9 mouse cellular contexts compared by ENCODE assay signal in the genomic region with DNA sequence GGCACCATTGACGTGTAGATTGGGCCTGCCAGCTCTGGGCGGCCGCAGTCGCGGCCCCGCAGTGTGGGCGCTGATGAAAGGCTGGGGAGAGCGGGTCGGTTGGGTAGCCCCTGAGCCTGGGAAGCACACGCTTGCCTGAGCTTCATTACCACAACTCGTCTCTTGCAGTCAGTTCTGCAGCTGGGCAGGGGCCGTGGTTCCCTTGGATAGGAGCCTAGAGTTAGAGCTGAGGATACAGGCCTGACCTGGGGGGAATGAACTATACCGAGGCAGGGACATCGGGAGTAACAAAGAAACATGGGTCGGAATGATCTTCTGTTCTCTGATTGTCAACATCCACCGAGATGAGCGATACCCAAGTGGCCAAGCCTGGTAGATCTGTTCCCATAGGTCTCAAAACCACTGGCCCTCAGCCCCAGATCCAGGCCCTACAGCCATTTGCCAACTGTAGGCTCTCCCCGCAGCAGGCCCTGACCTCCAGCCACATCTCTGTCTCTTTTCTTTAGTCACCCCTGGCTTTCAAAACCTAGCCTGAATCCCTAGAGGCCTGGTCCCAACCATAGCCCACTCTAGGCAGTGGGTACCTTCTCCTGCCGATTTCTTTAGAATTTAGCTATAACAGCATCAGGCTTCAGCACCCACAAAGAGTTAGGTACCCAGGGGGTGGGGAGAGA. TPM values are rescaled to one million over a fixed set of nuclear protein-coding genes. Genes with fewer than 3 reads are reported as not detected.
A peak's percentile ranks its signal among the peaks of the same experiment; 100 is the strongest.
DNase-seq lines count a peak whose midpoint lies in the region; ATAC-seq lines count a peak whose summit lies in the region.
"Had no signal": no experiment of that assay in that cellular context is flagged by ENCODE, and none has a peak within 500 bp of the region (broad histone marks: within the 10 kb centered on the region; RNA-seq: fewer than 3 reads in every experiment).

No protein-coding gene starts in this region.

- WGBS in hindbrain, embryonic 11.5 days, result 2% methylated on average over 19 of the region's 19 CpGs
- whole genome bisulfite sequencing in hindbrain, embryonic 12.5 days, result 3% methylated on average over 19 of the region's 19 CpGs
- WGBS in embryonic facial prominence, embryonic 12.5 days, result 8% methylated on average over 19 of the region's 19 CpGs
- 14% methylated on average over 19 of the region's 19 CpGs for WGBS in liver, embryonic 12.5 days (ENCODE audit: insufficient replicate concordance)

- ATAC-seq in hindbrain, embryonic 11.5 days (ENCODE audit: low FRiP score), result no peak
- no peak for ATAC-seq in hindbrain, embryonic 12.5 days (ENCODE audit: low FRiP score)
- ATAC-seq in embryonic facial prominence, embryonic 12.5 days (ENCODE audit: insufficient number of reproducible peaks, insufficient read depth, low FRiP score, low TSS enrichment), result no peak
- no peak for ATAC-seq in liver, embryonic 12.5 days
- ATAC-seq: inflammation-experienced regulatory T-cells, adult 6 months had no signal

- H3K27me3 ChIP-seq in hindbrain, embryonic 11.5 days (ENCODE audit: control insufficient read depth, insufficient read depth, low read length), result peaks cover 92% of the 10 kb centered on the region
- H3K27me3 ChIP-seq in hindbrain, embryonic 12.5 days, result peaks cover 94% of the 10 kb centered on the region
- H3K27me3 ChIP-seq in embryonic facial prominence, embryonic 12.5 days, result peaks cover 85% of the 10 kb centered on the region
- peaks cover 100% of the 10 kb centered on the region for H3K27me3 ChIP-seq in liver, embryonic 12.5 days (replicated peaks)

- H3K9ac ChIP-seq in hindbrain, embryonic 11.5 days (ENCODE audit: low read depth, low read length), result no peak overlapping the region
- no peak overlapping the region; the same call in 1 of the 2 replicates for H3K9ac ChIP-seq in hindbrain, embryonic 12.5 days
- no peak overlapping the region for H3K9ac ChIP-seq in embryonic facial prominence, embryonic 12.5 days
- no peak overlapping the region for H3K9ac ChIP-seq in liver, embryonic 12.5 days

- H3K4me3 ChIP-seq in hindbrain, embryonic 11.5 days (ENCODE audit: low read depth, low read length), result no peak overlapping the region
- no peak overlapping the region for H3K4me3 ChIP-seq in hindbrain, embryonic 12.5 days
- H3K4me3 ChIP-seq in embryonic facial prominence, embryonic 12.5 days, result peak overlapping the region; percentile 9; the same call in 1 of the 2 replicates
- peak overlapping the region; percentile 28; the same call in 1 of the 2 replicates for H3K4me3 ChIP-seq in liver, embryonic 12.5 days

- intact Hi-C loops in left cerebral cortex, postnatal 14 days (cut with DNase I), result no loop called here

- peak; percentile 59 for DNase-seq in hindbrain, embryonic 11.5 days (ENCODE audit: low spot score)
- peak; percentile 54 for DNase-seq in ZHBTc4 (ENCODE audit: low read depth, low spot score)
- no peak for DNase-seq in layer of hippocampus, postnatal 36 days
- DNase-seq in cerebellum, adult 8-10 months, result no peak
- no peak for DNase-seq in left cerebral cortex, postnatal 14 days (ENCODE audit: low spot score in 2 of 2)

- no peaks in the 10 kb centered on the region for H3K36me3 ChIP-seq in hindbrain, embryonic 11.5 days (ENCODE audit: control insufficient read depth, insufficient read depth, low read length)
- no peaks in the 10 kb centered on the region for H3K36me3 ChIP-seq in hindbrain, embryonic 12.5 days
- no peaks in the 10 kb centered on the region for H3K36me3 ChIP-seq in embryonic facial prominence, embryonic 12.5 days
- no peaks in the 10 kb centered on the region for H3K36me3 ChIP-seq in liver, embryonic 12.5 days

- 0 out of 2 replicates have a peak overlapping the region, but pooled peaks have one; percentile 3 for H3K4me2 ChIP-seq in hindbrain, embryonic 11.5 days (replicated peaks; ENCODE audit: low read depth, low read length)
- no peak overlapping the region; the same call in 1 of the 2 replicates for H3K4me2 ChIP-seq in hindbrain, embryonic 12.5 days (replicated peaks)
- H3K4me2 ChIP-seq in embryonic facial prominence, embryonic 12.5 days (replicated peaks), result peak overlapping the region; percentile 33
- H3K4me2 ChIP-seq in liver, embryonic 12.5 days, result peak overlapping the region; percentile 23; the same call in 1 of the 2 replicates

- no peaks in the 10 kb centered on the region; the same call in 1 of the 2 replicates for H3K4me1 ChIP-seq in hindbrain, embryonic 11.5 days (replicated peaks; ENCODE audit: control insufficient read depth, insufficient read depth, low read length)
- peaks cover 23% of the 10 kb centered on the region for H3K4me1 ChIP-seq in hindbrain, embryonic 12.5 days
- H3K4me1 ChIP-seq in embryonic facial prominence, embryonic 12.5 days, result peaks cover 9% of the 10 kb centered on the region; the same call in 1 of the 2 replicates
- peaks cover 7% of the 10 kb centered on the region; the same call in 1 of the 2 replicates for H3K4me1 ChIP-seq in liver, embryonic 12.5 days

- no peaks in the 10 kb centered on the region for H3K9me3 ChIP-seq in hindbrain, embryonic 11.5 days (ENCODE audit: control insufficient read depth, low read length)
- no peaks in the 10 kb centered on the region for H3K9me3 ChIP-seq in hindbrain, embryonic 12.5 days (replicated peaks)
- H3K9me3 ChIP-seq in embryonic facial prominence, embryonic 12.5 days, result no peaks in the 10 kb centered on the region
- no peaks in the 10 kb centered on the region for H3K9me3 ChIP-seq in liver, embryonic 12.5 days (replicated peaks)

- no peak overlapping the region for H3K27ac ChIP-seq in hindbrain, embryonic 11.5 days (ENCODE audit: low read depth, low read length)
- no peak overlapping the region for H3K27ac ChIP-seq in hindbrain, embryonic 12.5 days
- H3K27ac ChIP-seq in embryonic facial prominence, embryonic 12.5 days, result no peak overlapping the region
- no peak overlapping the region for H3K27ac ChIP-seq in liver, embryonic 12.5 days

RNA-seq across cellular contexts. Expression of a gene that starts 1.9 kb away (rescaled TPM):
- polyA plus RNA-seq in hindbrain, embryonic 11.5 days (2014; fragmentation: Nextera tagmentation; extraction: Ambion mirVana), result 15.5 and 20.6 TPM in 2 replicates
- polyA plus RNA-seq in hindbrain, embryonic 12.5 days (2016; fragmentation: Nextera tagmentation; extraction: Ambion mirVana), result 20.5 and 21.1 TPM in 2 replicates
- polyA plus RNA-seq in embryonic facial prominence, embryonic 12.5 days (2016; fragmentation: Nextera tagmentation; extraction: Ambion mirVana), result 8.5 and 9.5 TPM in 2 replicates
- polyA plus RNA-seq in liver, embryonic 12.5 days (2016; fragmentation: Nextera tagmentation; extraction: Ambion mirVana), result 0.07 TPM in 2 replicates
- under 1 TPM; 0.40 to 0.42 TPM for total RNA-seq in layer of hippocampus, postnatal 36 days (2021)
- total RNA-seq in left cerebral cortex, postnatal 14 days (2021), result under 1 TPM; 0.44 TPM
- polyA plus RNA-seq: inflammation-experienced regulatory T-cells, adult 6 months had no signal

Comparison
In these comparisons a context has a peak if more than half of its experiments do, and no peak if none do; other contexts are left out.
1. DNase-seq: peak in hindbrain, embryonic 11.5 days (single experiment) and ZHBTc4 (single experiment); none in layer of hippocampus, postnatal 36 days (0 of 2), cerebellum, adult 8-10 months (single experiment) and left cerebral cortex, postnatal 14 days (0 of 2).
2. H3K4me3 ChIP-seq: peak in embryonic facial prominence, embryonic 12.5 days (single experiment) and liver, embryonic 12.5 days (single experiment); none in hindbrain, embryonic 11.5 days (single experiment) and hindbrain, embryonic 12.5 days (single experiment).